Mouse (Mus musculus) forebrain, postnatal 0 days (tissue): Measurements from ENCODE around the gene Glipr1. TPM values are rescaled to one million over a fixed set of nuclear protein-coding genes. Genes with fewer than 3 reads are reported as not detected.

Experiments used
- ATAC-seq: fragments of 200-750 bp; cut with Nextera tagmentation; 2 replicates; pipeline ENCODE4 v1.8.0; 2017; ENCODE audit warnings: mild to moderate bottlenecking, moderate library complexity
- DNase-seq: peaks from one replicate; pipeline ENCODE4 v3.0.0-alpha.2; 2015
- H3K27ac ChIP-seq: fragments of 300-500 bp; sonication (generic); 2 replicates; pipeline ENCODE4 v1.5.1; 2014; ENCODE audit warnings: low read depth, mild to moderate bottlenecking, antibody characterized with exemption, low read length, moderate library complexity, mixed read lengths
- H3K27me3 ChIP-seq: fragments of 300-500 bp; sonication (generic); 2 replicates; pipeline ENCODE4 v1.6.1; 2014; ENCODE audit warnings: mild to moderate bottlenecking, low read length, mixed read lengths; ENCODE audit not compliant: insufficient read depth
- H3K36me3 ChIP-seq: fragments of 300-500 bp; sonication (generic); 2 replicates; pipeline ENCODE4 v1.6.1; 2014; ENCODE audit warnings: mild to moderate bottlenecking, moderate library complexity; ENCODE audit not compliant: insufficient read depth
- H3K4me1 ChIP-seq: fragments of 300-500 bp; sonication (generic); 2 replicates; pipeline ENCODE4 v1.6.1; 2014; ENCODE audit warnings: antibody characterized with exemption; ENCODE audit not compliant: insufficient read depth
- H3K4me2 ChIP-seq: fragments of 300-500 bp; sonication (generic); 2 replicates; pipeline ENCODE4 v1.6.1; 2014; ENCODE audit warnings: low read depth, mild to moderate bottlenecking, moderate library complexity
- H3K4me3 ChIP-seq: fragments of 300-500 bp; sonication (generic); 2 replicates; pipeline ENCODE4 v1.5.1; 2014; ENCODE audit warnings: low read depth, low read length, mixed read lengths
- H3K9ac ChIP-seq: fragments of 300-500 bp; sonication (generic); 2 replicates; pipeline ENCODE4 v1.6.1; 2014; ENCODE audit warnings: mild to moderate bottlenecking
- H3K9me3 ChIP-seq: fragments of 300-500 bp; sonication (generic); 2 replicates; pipeline ENCODE4 v1.6.1; 2016; ENCODE audit warnings: low read length
- CTCF ChIP-seq: sonication (generic); IDR thresholded peaks from 2 replicates; pipeline ENCODE4 v1.5.1; 2016; ENCODE audit warnings: antibody characterized with exemption, control low read depth, low read depth
- WGBS: fragments of 180-500 bp; shearing (Covaris S2); extraction: QIAGEN DNeasy Blood & Tissue Kit; methylation state at CpG from one replicate; pipeline ENCODE4 v1.1.7; 2014; 5-methylcytosine and 5-hydroxymethylcytosine counted together
- polyA plus RNA-seq: library from polyadenylated mRNA; unstranded; fragments of >200 nt; fragmentation: Nextera tagmentation; extraction: Ambion mirVana; gene quantifications from 2 replicates; pipeline ENCODE4 v1.2.1, GENCODE M21; 2015
- total RNA-seq: library from RNA; depleted of rRNA; stranded (reverse); fragments of >200 nt; gene quantifications from 2 replicates; pipeline ENCODE4 v1.2.3, GENCODE M21; 2014

The Glipr1 gene
- total and polyA plus RNA-seq, 2 experiments from 2014 or later = 0.48 to 2.0 TPM

- no peak for ATAC-seq
- WGBS = 90% methylated on average over 11 of the region's 11 CpGs
Observed at GRCm38 (mm10) chr10:111995803-111996548, 6.5 kb downstream of the Glipr1 start.

GRCm38 (mm10) chr10:111986453-111986852, 16.0 kb downstream of the Glipr1 start:
- no peak overlapping the region for H3K27ac ChIP-seq
- no peak for DNase-seq
- no peak for ATAC-seq
- H3K9me3 ChIP-seq = no peaks in the 10 kb centered on the region
- H3K4me1 ChIP-seq = no peaks in the 10 kb centered on the region
- H3K4me2 ChIP-seq = no peak overlapping the region
- 97% methylated on average over 6 of the region's 6 CpGs for WGBS
- TF ChIP-seq CTCF = no peak
- H3K4me3 ChIP-seq = no peak overlapping the region
- H3K9ac ChIP-seq = no peak overlapping the region
- H3K36me3 ChIP-seq = peaks cover 39% of the 10 kb centered on the region
- H3K27me3 ChIP-seq = no peaks in the 10 kb centered on the region

More at GRCm38 (mm10) chr10:111995803-111996548, 6.5 kb downstream of the Glipr1 start:
- no peak for TF ChIP-seq CTCF
- DNase-seq = no peak
- Histone ChIP-seq H3K4me3 (no peak overlapping the region), H3K9me3 (no peaks in the 10 kb centered on the region), H3K36me3 (no peaks in the 10 kb centered on the region), H3K27me3 (no peaks in the 10 kb centered on the region), H3K27ac (no peak overlapping the region), H3K4me1 (no peaks in the 10 kb centered on the region), H3K4me2 (no peak overlapping the region), H3K9ac (no peak overlapping the region)

GRCm38 (mm10) chr10:111983070-111983469, 19.4 kb downstream of the Glipr1 start:
- Histone ChIP-seq H3K4me2 (no peak overlapping the region), H3K4me3 (no peak overlapping the region), H3K27me3 (no peaks in the 10 kb centered on the region), H3K27ac (no peak overlapping the region), H3K36me3 (peaks cover 60% of the 10 kb centered on the region), H3K9me3 (no peaks in the 10 kb centered on the region), H3K4me1 (no peaks in the 10 kb centered on the region), H3K9ac (no peak overlapping the region)
- TF ChIP-seq CTCF = no peak
- WGBS = 89% methylated on average over 5 of the region's 5 CpGs
- DNase-seq (no peak), ATAC-seq (no peak)

- WGBS = 45% methylated on average over 5 of the region's 5 CpGs
- H3K36me3 ChIP-seq = peaks cover 48% of the 10 kb centered on the region
- no peak overlapping the region for H3K9ac ChIP-seq
- TF ChIP-seq CTCF = peak; percentile 92
- H3K4me2 ChIP-seq = no peak overlapping the region
- peak; percentile 75 for DNase-seq
- no peak overlapping the region for H3K27ac ChIP-seq
- H3K4me1 ChIP-seq = peaks cover 7% of the 10 kb centered on the region
- H3K4me3 ChIP-seq = no peak overlapping the region
- ATAC-seq = no peak
- no peaks in the 10 kb centered on the region for H3K9me3 ChIP-seq
- H3K27me3 ChIP-seq = no peaks in the 10 kb centered on the region
Observed at GRCm38 (mm10) chr10:111977584-111977983, 24.8 kb downstream of the Glipr1 start.

GRCm38 (mm10) chr10:111972542-111973361, 29.7 kb downstream of the Glipr1 start, which contains the start of gene Krr1:
Gene Krr1, plus strand, starts transcription at chr10:111972664.
- peak within 1 kb of the TSS; percentile 83 for H3K4me2 ChIP-seq
- peak within 1 kb of the TSS; percentile 77 for H3K4me3 ChIP-seq
- peaks cover 7% of the 10 kb centered on the region for H3K4me1 ChIP-seq
- 1% methylated on average over 51 of the region's 51 CpGs for WGBS
- no peak for TF ChIP-seq CTCF
- DNase-seq = peak; percentile 97
- H3K9ac ChIP-seq = peak within 1 kb of the TSS; percentile 70
- peak; percentile 99 for ATAC-seq
- no peaks in the 10 kb centered on the region for H3K27me3 ChIP-seq
- H3K9me3 ChIP-seq = no peaks in the 10 kb centered on the region
- H3K36me3 ChIP-seq = peaks cover 14% of the 10 kb centered on the region
- H3K27ac ChIP-seq = peak within 1 kb of the TSS; percentile 82

GRCm38 (mm10) chr10:111971929-111972328, 30.5 kb downstream of the Glipr1 start:
- Histone ChIP-seq H3K27me3 (no peaks in the 10 kb centered on the region), H3K4me3 (no peak overlapping the region), H3K36me3 (peaks cover 11% of the 10 kb centered on the region), H3K27ac (no peak overlapping the region), H3K4me1 (peaks cover 7% of the 10 kb centered on the region), H3K9me3 (no peaks in the 10 kb centered on the region), H3K9ac (no peak overlapping the region), H3K4me2 (no peak overlapping the region)
- WGBS = 83% methylated on average over 3 of the region's 3 CpGs
- no peak for DNase-seq
- no peak for TF ChIP-seq CTCF
- ATAC-seq = no peak

GRCm38 (mm10) chr10:111966394-111966793, 36.0 kb downstream of the Glipr1 start:
- 56% methylated on average over 4 of the region's 4 CpGs for WGBS
- peak; percentile 45 for TF ChIP-seq CTCF
- no peak for DNase-seq
- no peak for ATAC-seq
- Histone ChIP-seq H3K9ac (no peak overlapping the region), H3K4me2 (no peak overlapping the region), H3K27ac (no peak overlapping the region), H3K9me3 (no peaks in the 10 kb centered on the region), H3K36me3 (no peaks in the 10 kb centered on the region), H3K4me1 (no peaks in the 10 kb centered on the region), H3K27me3 (no peaks in the 10 kb centered on the region), H3K4me3 (no peak overlapping the region)
